Mouse (Mus musculus) heart, embryonic 10.5 days (tissue): ENCODE results near the gene Adk. TPM values are rescaled to one million over a fixed set of nuclear protein-coding genes. Genes with fewer than 3 reads are reported as not detected.

Source experiments
- DNase-seq: peaks from one replicate; pipeline ENCODE4 v3.0.0-alpha.2; 2017; ENCODE audit warnings: low spot score
- H3K27ac ChIP-seq: fragments of 300-500 bp; sonication (generic); 2 replicates; pipeline ENCODE4 v1.5.1; 2016; ENCODE audit warnings: mild to moderate bottlenecking
- H3K27me3 ChIP-seq: fragments of 300-500 bp; sonication (generic); 2 replicates; pipeline ENCODE4 v1.6.1; 2016; ENCODE audit warnings: mild to moderate bottlenecking; ENCODE audit not compliant: poor library complexity, insufficient read depth, severe bottlenecking
- H3K36me3 ChIP-seq: fragments of 300-500 bp; sonication (generic); 2 replicates; pipeline ENCODE4 v1.6.1; 2016; ENCODE audit warnings: mild to moderate bottlenecking, moderate library complexity
- H3K4me1 ChIP-seq: fragments of 300-500 bp; sonication (generic); 2 replicates; pipeline ENCODE4 v1.6.1; 2016; ENCODE audit warnings: mild to moderate bottlenecking
- H3K4me3 ChIP-seq: fragments of 300-500 bp; sonication (generic); 2 replicates; pipeline ENCODE4 v1.5.1; 2016; ENCODE audit warnings: mild to moderate bottlenecking, moderate library complexity
- H3K9me3 ChIP-seq: fragments of 300-500 bp; sonication (generic); 2 replicates; pipeline ENCODE4 v1.6.1; 2016; ENCODE audit warnings: mild to moderate bottlenecking, moderate library complexity
- whole genome bisulfite sequencing: fragments of 180-500 bp; shearing (Covaris S2); methylation state at CpG from one replicate; pipeline ENCODE4 v1.1.7; 2016; 5-methylcytosine and 5-hydroxymethylcytosine counted together
- polyA plus RNA-seq: library from polyadenylated mRNA; unstranded; fragments of >200 nt; fragmentation: Nextera tagmentation; extraction: Ambion mirVana; gene quantifications from 2 replicates; pipeline ENCODE4 v1.2.1, GENCODE M21; 2016

Adk gene
- polyA plus RNA-seq, result 275 and 312 TPM in 2 replicates

DNA sequence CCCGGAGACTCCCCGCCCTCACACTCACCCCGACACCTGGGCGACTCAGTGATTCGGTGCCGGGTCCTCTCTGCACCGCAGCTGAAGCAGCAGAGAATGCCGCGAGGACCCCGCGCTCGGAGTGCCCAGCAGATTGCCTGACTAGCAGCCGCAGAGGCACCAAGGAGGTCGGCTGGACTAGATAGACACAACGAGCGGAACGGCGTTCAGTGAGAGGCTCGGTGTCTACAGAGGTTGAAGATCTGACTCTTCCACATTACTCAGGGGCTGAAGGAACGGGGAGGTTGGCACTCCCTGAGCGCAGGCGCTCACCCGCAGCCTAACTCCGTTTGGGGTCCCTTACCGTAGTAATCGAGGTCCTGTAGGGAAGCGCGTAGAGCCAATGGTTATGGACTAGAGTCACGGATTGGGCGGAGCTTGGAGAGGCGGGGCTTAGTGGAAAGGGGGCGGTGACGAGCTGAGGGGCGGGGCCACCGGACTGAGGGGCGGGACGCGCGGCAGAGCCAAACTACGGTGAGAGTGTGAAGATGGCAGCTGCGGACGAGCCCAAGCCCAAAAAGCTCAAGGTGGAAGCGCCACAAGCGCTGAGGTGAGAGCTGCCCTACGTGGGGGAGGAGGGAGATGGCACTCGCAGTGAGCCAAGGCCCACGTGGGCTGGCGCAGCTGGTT lies at the start of gene Adk, which contains the start of gene Ap3m1:
TSS of gene Adk (plus strand) at position 463 of the 669 bp plus-strand sequence.
TSS of gene Ap3m1 (minus strand) at position 397 of the 669 bp plus-strand sequence.
- H3K27ac ChIP-seq, result peak within 1 kb of the TSS; percentile 97
- under 1% methylated on average over 48 of the region's 48 CpGs for WGBS
- H3K9me3 ChIP-seq, result no peaks in the 10 kb centered on the region
- peak; percentile 98 for DNase-seq
- H3K4me1 ChIP-seq, result peaks cover 25% of the 10 kb centered on the region
- H3K4me3 ChIP-seq, result peak within 1 kb of the TSS; percentile 90
- H3K36me3 ChIP-seq, result 0 out of 2 replicates have a peak, but pooled peaks cover 9% of the 10 kb centered on the region
- H3K27me3 ChIP-seq, result no peaks in the 10 kb centered on the region

DNA sequence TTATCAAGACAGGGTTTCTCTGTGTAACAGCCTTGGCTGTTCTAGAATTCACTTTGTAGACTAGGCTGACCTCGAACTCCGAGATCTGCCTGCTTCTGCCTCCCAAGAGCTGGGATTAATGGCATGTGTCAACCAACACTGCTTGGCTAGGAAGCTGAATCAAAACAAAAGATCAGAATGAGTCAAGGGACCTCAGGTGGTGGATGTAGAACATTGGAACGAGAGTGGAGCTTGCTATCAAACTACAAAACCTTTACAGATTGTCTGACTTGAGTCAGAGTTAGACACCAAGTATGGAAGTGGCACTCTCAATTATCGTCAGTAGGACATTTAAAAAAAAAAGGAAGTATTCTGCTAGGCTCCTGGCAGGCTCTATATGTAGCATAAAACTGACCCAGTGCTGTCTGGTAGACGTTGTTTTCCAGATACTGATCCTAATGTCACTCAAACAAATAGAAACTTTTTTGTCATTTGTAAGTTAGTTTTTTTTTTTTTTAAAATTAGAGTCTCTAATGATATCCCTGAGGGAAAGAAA lies 38.5 kb upstream of the Adk start:
- Histone ChIP-seq H3K4me3 (no peak overlapping the region), H3K27me3 (no peaks in the 10 kb centered on the region), H3K4me1 (no peaks in the 10 kb centered on the region), H3K9me3 (no peaks in the 10 kb centered on the region), H3K36me3 (peaks cover 78% of the 10 kb centered on the region), H3K27ac (no peak overlapping the region)
- DNase-seq, result no peak
- WGBS, result 86% methylated on average over 5 of the region's 5 CpGs

DNA sequence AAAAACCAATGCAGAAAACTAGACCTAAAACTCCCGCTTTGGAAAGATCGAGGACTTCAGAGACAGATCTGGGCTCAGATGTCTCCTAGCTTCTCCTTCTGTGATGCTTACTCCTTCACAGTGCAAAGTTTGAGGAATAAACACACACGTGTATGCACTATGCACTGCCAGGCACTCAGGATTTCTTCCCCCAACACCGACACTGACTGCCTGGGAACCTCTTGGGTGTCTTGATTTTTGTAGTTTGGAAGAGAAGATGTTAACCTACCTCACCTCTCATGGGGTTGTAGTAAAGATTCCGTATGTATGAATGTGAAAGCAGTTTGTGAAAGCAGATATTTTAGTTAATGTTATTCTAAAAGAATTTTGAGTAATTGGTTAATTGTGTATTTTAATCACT lies 34.5 kb upstream of the Adk start:
- Histone ChIP-seq H3K4me3 (no peak overlapping the region), H3K4me1 (peaks cover 5% of the 10 kb centered on the region), H3K27ac (no peak overlapping the region), H3K36me3 (peaks cover 90% of the 10 kb centered on the region), H3K27me3 (no peaks in the 10 kb centered on the region), H3K9me3 (no peaks in the 10 kb centered on the region)
- 88% methylated on average over 5 of the region's 5 CpGs for WGBS
- DNase-seq, result no peak

DNA sequence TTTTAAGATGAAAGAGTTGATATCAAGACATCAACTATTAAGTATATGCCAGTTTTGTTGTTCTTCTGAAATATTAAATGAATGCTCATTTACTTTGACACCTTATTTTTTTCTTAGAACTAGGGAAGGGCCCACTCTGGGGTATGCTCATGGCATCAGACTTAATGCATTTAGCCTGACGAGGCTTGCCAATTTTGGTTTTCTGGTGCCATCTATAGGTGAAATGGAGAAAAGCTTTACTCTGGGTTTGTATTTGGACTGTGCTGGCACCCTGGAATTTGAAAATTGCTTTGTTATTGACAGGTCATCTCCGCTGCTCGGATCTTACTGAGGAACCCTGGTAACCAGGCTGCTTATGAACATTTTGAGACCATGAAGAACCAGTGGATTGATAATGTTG lies 33.4 kb upstream of the Adk start:
- no peak for DNase-seq
- Histone ChIP-seq H3K4me1 (peaks cover 5% of the 10 kb centered on the region), H3K4me3 (no peak overlapping the region), H3K27ac (no peak overlapping the region), H3K27me3 (no peaks in the 10 kb centered on the region), H3K36me3 (peaks cover 90% of the 10 kb centered on the region), H3K9me3 (no peaks in the 10 kb centered on the region)
- WGBS, result 58% methylated on average over 3 of the region's 3 CpGs

DNA sequence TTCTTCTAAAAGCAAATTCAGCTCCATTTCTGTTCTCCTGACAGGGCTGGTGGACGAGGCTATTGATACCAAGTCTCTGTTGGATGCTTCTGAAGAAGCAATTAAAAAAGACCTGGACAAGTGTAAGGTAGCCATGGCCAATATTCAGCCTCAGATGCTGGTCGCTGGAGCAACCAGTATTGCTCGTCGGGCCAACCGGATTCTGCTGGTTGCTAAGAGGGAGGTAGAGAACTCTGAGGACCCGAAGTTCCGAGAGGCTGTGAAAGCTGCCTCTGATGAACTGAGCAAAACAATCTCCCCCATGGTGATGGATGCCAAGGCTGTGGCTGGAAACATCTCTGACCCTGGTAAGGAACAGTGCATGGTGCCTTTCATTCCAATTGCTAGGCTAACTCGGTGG lies 31.9 kb upstream of the Adk start:
- Histone ChIP-seq H3K4me1 (peaks cover 5% of the 10 kb centered on the region), H3K9me3 (no peaks in the 10 kb centered on the region), H3K36me3 (peaks cover 93% of the 10 kb centered on the region), H3K27me3 (no peaks in the 10 kb centered on the region), H3K4me3 (no peak overlapping the region), H3K27ac (no peak overlapping the region)
- WGBS, result 91% methylated on average over 8 of the region's 8 CpGs
- DNase-seq, result no peak

DNA sequence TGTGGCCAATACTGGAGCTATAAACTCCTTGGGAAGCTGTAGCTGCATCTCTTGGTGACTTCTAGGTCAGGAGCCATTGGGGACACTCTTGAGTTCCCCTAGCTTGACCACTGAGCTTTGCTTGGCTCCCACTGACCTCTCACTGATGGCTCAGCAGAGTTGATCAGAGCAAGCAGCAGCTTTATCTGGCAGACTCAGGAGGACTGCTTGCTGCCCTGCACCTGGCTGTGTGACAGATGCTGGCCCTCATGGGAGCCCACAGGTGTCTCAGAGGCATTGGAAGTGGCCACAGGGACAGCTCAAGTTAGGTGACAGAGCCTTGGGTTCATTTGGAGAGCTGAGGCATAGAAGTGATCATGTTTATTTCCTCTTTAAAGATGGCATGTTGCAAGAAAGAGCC lies 24.8 kb upstream of the Adk start:
- H3K4me3 ChIP-seq, result no peak overlapping the region
- H3K36me3 ChIP-seq, result peaks cover 94% of the 10 kb centered on the region
- no peaks in the 10 kb centered on the region for H3K9me3 ChIP-seq
- no peaks in the 10 kb centered on the region for H3K27me3 ChIP-seq
- H3K27ac ChIP-seq, result no peak overlapping the region
- DNase-seq, result no peak
- H3K4me1 ChIP-seq, result peaks cover 9% of the 10 kb centered on the region; the same call in 1 of the 2 replicates

DNA sequence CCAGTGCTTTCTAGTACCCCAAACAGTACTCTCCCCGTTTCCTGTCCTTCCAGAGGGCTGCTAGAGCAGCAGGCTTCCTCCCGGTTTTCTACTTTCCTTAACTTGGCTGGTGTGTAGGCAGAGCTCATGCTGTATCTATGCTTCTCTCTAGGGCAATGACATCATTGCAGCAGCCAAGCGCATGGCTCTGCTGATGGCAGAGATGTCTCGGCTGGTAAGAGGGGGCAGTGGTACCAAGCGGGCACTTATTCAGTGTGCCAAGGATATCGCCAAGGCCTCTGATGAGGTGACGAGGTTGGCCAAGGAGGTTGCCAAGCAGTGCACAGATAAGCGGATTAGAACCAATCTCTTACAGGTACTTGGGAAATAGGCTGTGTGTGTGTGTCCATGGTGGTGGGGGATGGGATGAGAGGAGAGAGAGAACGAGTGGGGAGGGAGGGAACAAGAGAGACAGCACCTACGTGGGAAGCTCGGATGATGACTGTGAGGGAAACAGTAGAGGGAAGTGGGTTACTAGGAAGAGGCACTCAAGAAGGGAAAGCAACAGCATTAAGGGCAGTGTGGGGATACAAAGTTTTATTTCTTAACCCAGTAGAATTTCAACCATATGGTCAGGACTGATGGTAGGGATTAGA lies 23.2 kb upstream of the Adk start:
- Histone ChIP-seq H3K36me3 (peaks cover 94% of the 10 kb centered on the region), H3K4me1 (peaks cover 9% of the 10 kb centered on the region; the same call in 1 of the 2 replicates), H3K4me3 (no peak overlapping the region), H3K9me3 (no peaks in the 10 kb centered on the region), H3K27me3 (no peaks in the 10 kb centered on the region), H3K27ac (no peak overlapping the region)
- WGBS, result 83% methylated on average over 11 of the region's 11 CpGs
- no peak for DNase-seq

DNA sequence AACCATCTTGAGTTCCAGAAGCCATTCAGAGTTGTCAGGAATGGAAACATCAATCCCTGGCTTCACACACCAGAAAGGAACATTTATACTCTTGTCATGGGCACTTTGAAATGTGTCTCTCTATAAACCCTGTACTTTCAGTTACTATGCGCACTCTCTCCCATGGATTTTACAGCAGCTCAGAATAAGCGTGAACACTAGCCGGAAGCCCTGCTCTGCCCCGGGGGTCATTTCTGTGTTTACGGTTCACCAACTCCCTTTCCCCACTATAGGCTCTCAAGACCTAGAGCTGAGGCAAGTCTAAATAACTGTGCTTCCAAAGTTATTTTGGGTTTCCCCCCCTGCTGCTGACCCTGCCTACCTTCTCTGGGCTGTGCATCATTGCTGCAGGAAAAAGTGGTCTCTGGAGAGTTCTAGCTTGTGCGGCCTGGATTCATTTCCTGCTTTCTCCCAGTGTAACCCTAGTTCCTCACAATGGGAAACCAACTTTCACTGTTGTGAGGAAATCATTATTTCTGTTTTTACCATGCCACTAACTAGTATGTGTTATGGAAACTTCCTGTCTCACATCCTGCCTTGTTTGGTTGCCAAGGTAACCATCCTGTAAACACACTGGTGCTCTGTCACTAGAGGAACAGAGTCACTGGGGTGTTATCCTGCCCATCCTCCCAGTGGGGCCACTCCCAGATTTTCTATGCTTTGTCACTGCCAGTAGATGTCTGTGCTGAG lies 20.4 kb upstream of the Adk start:
- H3K27ac ChIP-seq, result peak overlapping the region; percentile 47; the same call in 1 of the 2 replicates
- no peaks in the 10 kb centered on the region for H3K9me3 ChIP-seq
- peaks cover 87% of the 10 kb centered on the region for H3K36me3 ChIP-seq
- DNase-seq, result no peak
- H3K4me1 ChIP-seq, result peaks cover 9% of the 10 kb centered on the region; the same call in 1 of the 2 replicates
- no peak overlapping the region for H3K4me3 ChIP-seq
- no peaks in the 10 kb centered on the region for H3K27me3 ChIP-seq
- 73% methylated on average over 6 of the region's 6 CpGs for WGBS

DNA sequence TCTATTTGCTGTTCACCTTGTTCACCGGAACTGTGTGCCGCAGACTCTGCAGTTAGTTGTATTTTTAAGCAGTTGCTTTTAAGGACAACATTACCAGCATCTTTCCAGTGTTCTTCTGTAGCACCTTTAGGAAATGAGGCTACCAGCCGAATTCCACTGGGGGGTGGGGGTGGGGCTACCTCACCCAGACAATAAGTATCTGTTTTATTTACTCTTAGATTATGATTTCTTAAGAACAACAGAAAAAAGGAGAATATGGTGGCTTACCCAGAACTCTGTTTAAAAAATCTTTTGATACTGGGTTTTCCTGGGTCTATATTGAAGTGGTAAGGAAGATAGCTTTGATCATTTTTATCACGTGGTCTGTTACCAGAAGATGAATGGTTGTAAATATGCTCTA lies 18.1 kb upstream of the Adk start:
- 92% methylated on average over 4 of the region's 4 CpGs for WGBS
- no peaks in the 10 kb centered on the region for H3K27me3 ChIP-seq
- no peak for DNase-seq
- no peak overlapping the region for H3K4me3 ChIP-seq
- H3K4me1 ChIP-seq, result peaks cover 9% of the 10 kb centered on the region; the same call in 1 of the 2 replicates
- no peak overlapping the region for H3K27ac ChIP-seq
- H3K9me3 ChIP-seq, result no peaks in the 10 kb centered on the region
- peaks cover 85% of the 10 kb centered on the region for H3K36me3 ChIP-seq

DNA sequence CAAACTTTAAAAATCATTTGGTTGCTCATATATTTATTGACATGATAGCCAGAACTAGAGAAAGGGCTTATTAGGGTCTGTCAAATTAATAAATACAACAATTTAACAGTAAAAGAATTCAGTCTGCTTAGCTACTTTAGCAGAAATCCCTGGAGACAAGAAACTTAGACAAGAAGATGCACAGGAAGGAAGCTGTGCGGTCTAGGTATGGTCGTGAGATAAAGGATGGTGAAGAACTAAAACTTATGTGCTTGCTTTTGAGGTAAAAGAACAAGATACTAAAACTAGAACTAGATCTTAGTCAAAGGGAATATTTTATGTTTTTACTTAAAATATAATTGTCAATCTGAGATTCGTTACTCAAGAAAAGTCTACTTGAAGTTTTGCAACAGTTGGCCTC lies 17.6 kb upstream of the Adk start:
- Histone ChIP-seq H3K4me3 (no peak overlapping the region), H3K9me3 (no peaks in the 10 kb centered on the region), H3K27me3 (no peaks in the 10 kb centered on the region), H3K4me1 (peaks cover 9% of the 10 kb centered on the region; the same call in 1 of the 2 replicates), H3K36me3 (peaks cover 85% of the 10 kb centered on the region), H3K27ac (no peak overlapping the region)
- DNase-seq, result no peak
- 90% methylated on average over 3 of the region's 3 CpGs for WGBS

DNA sequence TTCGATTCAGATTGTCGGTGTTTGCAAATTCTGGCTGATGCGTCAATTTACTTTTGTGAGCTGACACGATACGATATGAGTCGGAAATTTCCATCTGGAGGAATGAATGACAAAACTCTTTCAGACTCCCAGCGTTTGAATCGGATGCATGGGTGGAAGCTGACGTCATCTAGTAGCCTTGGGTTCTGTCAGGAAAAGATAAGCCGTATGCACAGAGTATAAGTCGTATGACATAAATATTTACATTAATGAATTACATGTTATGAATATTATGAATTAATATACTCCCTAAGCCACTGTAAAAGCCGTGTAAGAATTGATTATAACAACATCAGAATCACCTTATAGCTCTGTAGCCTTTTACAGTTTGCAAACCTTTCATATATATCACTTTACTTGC lies 13.3 kb upstream of the Adk start:
- H3K4me3 ChIP-seq, result no peak overlapping the region
- H3K9me3 ChIP-seq, result no peaks in the 10 kb centered on the region
- peaks cover 65% of the 10 kb centered on the region for H3K36me3 ChIP-seq
- 78% methylated on average over 12 of the region's 12 CpGs for WGBS
- no peak for DNase-seq
- no peaks in the 10 kb centered on the region for H3K27me3 ChIP-seq
- no peaks in the 10 kb centered on the region for H3K4me1 ChIP-seq
- H3K27ac ChIP-seq, result no peak overlapping the region

DNA sequence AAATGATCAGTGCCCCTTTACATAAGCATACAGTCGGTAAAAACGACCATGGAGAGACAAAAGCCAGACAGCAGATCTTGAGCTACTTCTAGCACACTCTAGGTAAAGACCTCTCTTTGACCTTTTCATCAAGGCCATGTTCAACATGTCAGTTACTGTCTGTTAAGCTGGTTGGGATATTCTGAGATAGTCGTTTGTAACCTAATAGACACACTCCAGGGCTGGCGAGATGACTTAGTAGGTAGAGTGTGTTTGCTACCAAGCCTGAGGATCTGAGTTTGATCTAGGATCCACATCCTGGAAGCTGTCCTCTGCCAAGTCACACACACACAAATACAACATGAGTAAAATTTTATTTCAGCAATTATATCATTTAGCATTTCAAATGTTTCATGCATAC lies 12.8 kb upstream of the Adk start:
- no peak for DNase-seq

DNA sequence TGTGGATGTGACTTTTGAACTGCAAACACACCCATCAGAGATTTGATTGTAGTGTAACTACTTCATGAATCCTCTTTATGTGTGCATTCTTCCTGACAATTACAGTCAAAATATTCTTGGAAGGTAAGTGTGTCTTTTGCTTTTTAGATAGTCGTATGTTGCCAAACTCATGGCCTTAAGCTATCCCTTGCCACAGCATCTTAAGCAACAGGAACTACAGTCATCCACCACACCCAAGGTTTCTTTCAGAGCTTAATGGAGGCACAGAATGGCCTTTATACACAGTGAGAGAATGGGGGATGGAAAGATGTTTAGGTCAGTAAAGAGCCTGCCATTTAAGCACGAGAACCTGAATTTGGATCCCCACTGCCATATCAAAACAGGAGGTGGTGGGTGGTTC lies 4.5 kb upstream of the Adk start:
- no peaks in the 10 kb centered on the region for H3K9me3 ChIP-seq
- no peak overlapping the region for H3K27ac ChIP-seq
- 77% methylated on average over 2 of the region's 2 CpGs for WGBS
- no peaks in the 10 kb centered on the region for H3K27me3 ChIP-seq
- H3K36me3 ChIP-seq, result peaks cover 12% of the 10 kb centered on the region
- DNase-seq, result no peak
- H3K4me3 ChIP-seq, result no peak overlapping the region
- H3K4me1 ChIP-seq, result peaks cover 18% of the 10 kb centered on the region

More for the DNA sequence above, 12.8 kb upstream of the Adk start:
- Histone ChIP-seq H3K27me3 (no peaks in the 10 kb centered on the region), H3K4me3 (no peak overlapping the region), H3K36me3 (peaks cover 62% of the 10 kb centered on the region), H3K9me3 (no peaks in the 10 kb centered on the region), H3K27ac (no peak overlapping the region), H3K4me1 (no peaks in the 10 kb centered on the region)
- 70% methylated on average over 4 of the region's 4 CpGs for WGBS
